Mouse (Mus musculus): ENCODE data around the gene Cd180. TPM values are rescaled to one million over a fixed set of nuclear protein-coding genes. Genes with fewer than 3 reads are reported as not detected.
A peak's percentile ranks its signal among the peaks of the same experiment; 100 is the strongest.
"Not testable (repeated sequence)": the region's sequence is repeated elsewhere in the genome, so short reads cannot be mapped to it uniquely, and the experiment has no call there.

Cd180 gene
- polyA plus RNA-seq, 1 experiment: 1.8 TPM

GRCm38 (mm10) chr13:102670503-102670902 lies 22.9 kb upstream of the Cd180 start:
- DNase-seq (ENCODE audit: low read depth, low spot score): no peak
- 69% methylated on average over 7 of the region's 7 CpGs for WGBS

- WGBS: 86% methylated on average over 3 of the region's 3 CpGs
- no peak for DNase-seq (ENCODE audit: low read depth, low spot score)
Observed at GRCm38 (mm10) chr13:102674083-102674482, 19.3 kb upstream of the Cd180 start.

DNA sequence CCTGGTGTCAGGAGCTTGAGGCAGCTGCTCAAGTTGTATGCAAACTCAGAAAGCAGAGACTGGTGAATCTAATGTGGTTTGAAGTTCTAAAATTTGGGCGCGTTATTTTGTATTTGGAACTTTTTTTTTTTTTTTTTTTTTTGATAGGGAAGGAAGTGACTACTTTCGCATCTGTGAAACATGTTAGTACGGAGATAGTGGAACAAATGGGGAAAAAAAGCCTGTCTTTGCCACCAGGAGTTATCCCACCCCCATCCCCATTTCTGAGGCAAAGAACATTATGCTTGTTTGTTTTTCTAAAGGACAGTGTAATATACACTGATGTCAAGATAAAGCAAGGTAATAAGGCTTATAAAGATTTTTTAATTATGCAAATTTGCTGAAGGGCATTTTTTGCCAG lies 15.8 kb upstream of the Cd180 start:
- 77% methylated on average over 4 of the region's 4 CpGs for WGBS
- DNase-seq (ENCODE audit: low read depth, low spot score): not testable (repeated sequence)

GRCm38 (mm10) chr13:102678482-102678881 lies 14.9 kb upstream of the Cd180 start:
- 3% methylated on average over 2 of the region's 2 CpGs for WGBS
- DNase-seq (ENCODE audit: low read depth, low spot score): peak; percentile 56

- WGBS: 88% methylated on average over 4 of the region's 4 CpGs
- DNase-seq (ENCODE audit: low read depth, low spot score): no peak
Observed at GRCm38 (mm10) chr13:102684890-102685289, 8.5 kb upstream of the Cd180 start.

DNA sequence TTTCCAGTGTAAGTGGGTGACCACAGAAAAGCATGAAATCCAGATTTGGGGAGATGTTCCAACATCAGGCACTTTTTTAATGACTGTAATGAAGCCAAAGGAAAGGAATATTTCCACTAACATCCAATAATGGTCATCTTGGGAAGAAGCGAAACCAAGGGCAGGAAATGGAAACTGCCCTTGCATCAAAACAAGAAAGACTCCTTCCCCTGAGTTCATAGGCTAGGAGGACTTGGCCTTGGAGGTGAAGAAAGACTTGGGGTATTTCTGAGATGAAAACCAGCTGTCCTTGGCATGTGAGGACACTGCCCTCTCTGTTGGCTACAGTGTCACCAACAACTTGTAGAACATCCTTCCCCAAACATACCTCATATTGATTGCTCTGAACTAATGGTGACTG lies 5.2 kb upstream of the Cd180 start:
- WGBS: 88% methylated on average over 1 of the region's 1 CpGs
- no peak for DNase-seq (ENCODE audit: low read depth, low spot score)

- WGBS: 68% methylated on average over 6 of the region's 6 CpGs
- no peak for DNase-seq (ENCODE audit: low read depth, low spot score)
Observed at GRCm38 (mm10) chr13:102689201-102690090, 3.9 kb upstream of the Cd180 start.

DNA sequence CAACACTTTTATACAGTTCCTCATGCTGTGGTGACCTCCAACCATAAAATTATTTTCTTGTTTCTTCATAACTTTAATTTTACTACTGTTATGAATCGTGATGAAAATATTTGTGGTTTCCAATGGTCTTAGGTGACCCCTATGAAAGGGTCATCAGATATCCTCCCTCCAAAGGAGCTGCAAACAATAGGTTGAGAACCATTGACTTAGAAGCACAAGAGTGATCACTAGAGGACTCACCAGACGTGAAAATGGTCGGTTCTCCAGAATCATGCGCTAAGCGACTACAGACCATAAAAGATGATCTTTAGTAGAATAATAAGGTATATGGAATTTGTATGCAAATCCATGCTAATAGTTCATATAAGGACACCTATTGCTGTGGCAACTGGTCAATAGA lies 3.2 kb upstream of the Cd180 start:
- WGBS: 83% methylated on average over 5 of the region's 5 CpGs
- no peak for DNase-seq (ENCODE audit: low read depth, low spot score)

DNA sequence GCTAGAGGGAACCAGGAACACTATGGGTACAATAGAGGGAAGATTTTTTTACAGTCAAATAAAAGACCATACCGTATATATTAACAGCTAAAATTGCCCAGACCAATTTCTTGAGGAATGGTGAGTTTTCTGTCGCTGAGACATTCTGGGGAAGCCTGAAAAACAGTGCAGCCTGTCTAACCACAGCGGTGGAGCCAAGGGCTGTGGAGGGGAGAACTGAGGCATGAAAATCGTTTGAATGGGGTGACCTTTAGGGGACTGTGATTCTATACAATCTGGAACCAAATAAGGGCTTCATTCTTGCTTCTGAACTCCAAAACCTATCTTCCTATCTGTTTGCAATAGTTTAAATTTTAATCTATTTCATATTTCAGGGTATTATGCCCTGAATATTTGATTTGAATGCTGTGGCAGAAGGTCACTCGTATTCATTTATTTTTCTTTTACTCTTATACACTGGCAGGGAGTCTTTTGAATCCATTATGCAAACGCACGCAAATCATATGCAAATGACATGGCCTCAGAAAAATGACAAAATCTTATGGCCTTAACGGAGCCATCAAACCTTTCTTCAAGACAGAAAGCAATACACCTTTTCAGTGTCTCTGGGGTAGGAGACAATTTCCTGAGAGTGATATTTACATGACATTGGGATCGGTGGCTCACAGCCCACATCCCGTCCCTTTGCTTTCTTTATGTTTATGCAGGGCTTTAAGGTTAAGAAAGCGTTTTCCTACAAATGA lies 1.8 kb upstream of the Cd180 start:
- no peak for DNase-seq (ENCODE audit: low read depth, low spot score)
- WGBS: 83% methylated on average over 11 of the region's 11 CpGs

- no peak for DNase-seq (ENCODE audit: low read depth, low spot score)
- 85% methylated on average over 7 of the region's 7 CpGs for WGBS
Observed at GRCm38 (mm10) chr13:102694154-102694553, 796 bp downstream of the Cd180 start.

GRCm38 (mm10) chr13:102695121-102695905 lies 2.0 kb downstream of the Cd180 start:
- WGBS: 67% methylated on average over 7 of the region's 7 CpGs
- no peak for DNase-seq (ENCODE audit: low read depth, low spot score)

DNA sequence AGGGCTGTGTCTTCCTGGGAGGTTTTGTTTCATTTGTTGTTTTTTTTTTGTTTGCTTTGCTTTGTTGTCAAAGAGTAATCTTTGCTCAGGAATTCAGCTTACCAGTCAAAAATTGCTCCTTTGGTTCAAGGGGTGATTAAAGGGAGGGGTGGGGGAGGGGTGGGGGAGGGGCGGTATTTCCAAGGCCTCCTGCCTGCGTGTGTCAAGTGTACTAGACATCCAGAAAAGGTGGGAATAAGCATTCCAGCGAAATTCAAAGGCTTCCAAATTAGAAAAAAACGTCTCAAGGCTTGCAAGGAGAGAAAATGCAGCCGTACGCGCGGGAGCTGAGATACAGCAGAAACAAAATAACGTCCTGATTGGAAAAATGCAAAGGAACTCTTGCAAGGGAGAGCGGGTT lies 5.0 kb downstream of the Cd180 start:
- WGBS: 44% methylated on average over 10 of the region's 10 CpGs
- no peak for DNase-seq (ENCODE audit: low read depth, low spot score)

GRCm38 (mm10) chr13:102698751-102699323 lies 5.5 kb downstream of the Cd180 start:
- 38% methylated on average over 14 of the region's 14 CpGs for WGBS
- DNase-seq (ENCODE audit: low read depth, low spot score): no peak

DNA sequence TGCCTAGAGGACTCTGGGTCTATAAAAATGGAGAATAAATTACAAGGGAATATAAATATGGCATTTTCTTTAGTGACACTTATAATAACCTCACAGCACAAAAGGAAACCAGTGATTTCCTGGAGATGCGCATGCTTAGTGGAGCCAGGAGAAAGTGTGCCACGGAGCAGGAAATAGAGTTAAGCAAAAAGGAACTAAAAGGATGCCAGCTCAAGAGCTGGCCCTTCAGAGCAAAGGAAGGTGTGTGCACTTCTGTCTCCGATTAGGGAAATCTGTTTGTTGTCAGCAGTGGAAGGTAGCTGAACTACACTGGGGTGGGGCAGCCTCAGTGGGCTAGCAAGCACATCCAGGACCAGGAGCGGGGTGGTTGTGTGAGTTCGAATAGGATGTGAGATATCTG lies 6.8 kb downstream of the Cd180 start:
- no peak for DNase-seq (ENCODE audit: low read depth, low spot score)
- 84% methylated on average over 5 of the region's 5 CpGs for WGBS

DNA sequence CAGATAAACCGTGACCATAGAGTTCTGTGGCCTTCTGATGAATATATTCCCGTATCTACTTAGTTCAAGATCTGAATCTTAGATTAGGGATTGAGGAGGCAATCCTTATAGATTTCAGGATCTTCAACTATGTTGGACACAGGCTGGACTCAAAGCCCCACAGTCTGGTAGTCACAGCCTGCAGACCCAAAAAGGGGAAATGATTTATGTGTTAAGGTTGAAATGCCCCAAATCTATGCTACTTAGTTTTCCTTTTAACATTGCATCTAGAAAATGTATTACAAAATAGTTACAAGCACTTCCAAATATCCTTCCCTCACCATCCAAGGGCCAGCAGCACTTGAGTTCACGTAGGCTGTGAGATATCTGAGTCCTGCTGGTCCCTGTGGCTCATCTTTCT lies 7.4 kb downstream of the Cd180 start:
- DNase-seq (ENCODE audit: low read depth, low spot score): no peak
- WGBS: 89% methylated on average over 3 of the region's 3 CpGs

GRCm38 (mm10) chr13:102716973-102717372 lies 23.6 kb downstream of the Cd180 start:
- WGBS: 88% methylated on average over 1 of the region's 1 CpGs
- no peak for DNase-seq (ENCODE audit: low read depth, low spot score)

DNA sequence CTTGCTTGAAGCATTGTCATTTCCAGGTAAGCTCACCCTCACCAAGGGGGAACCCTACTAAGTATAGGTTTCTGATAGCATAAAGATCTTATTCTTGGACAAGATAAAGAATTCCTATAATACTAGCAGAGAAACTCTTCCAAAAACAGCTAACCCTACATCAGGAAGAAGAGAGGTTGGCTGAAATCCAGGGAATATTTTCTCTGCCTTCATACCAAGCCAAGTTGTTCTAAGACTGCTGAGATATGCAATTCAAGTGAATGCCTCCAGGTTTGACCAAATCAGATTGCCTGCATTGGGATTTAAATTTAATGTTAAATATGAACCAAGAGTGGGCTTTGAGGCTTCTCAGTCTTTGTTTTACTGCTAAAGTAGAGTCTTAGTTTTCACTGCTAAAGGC lies 32.1 kb downstream of the Cd180 start:
- no peak for DNase-seq (ENCODE audit: low read depth, low spot score)

- DNase-seq (ENCODE audit: low read depth, low spot score): no peak
- 84% methylated on average over 2 of the region's 2 CpGs for WGBS
Observed at GRCm38 (mm10) chr13:102725906-102726305, 32.5 kb downstream of the Cd180 start.

GRCm38 (mm10) chr13:102726876-102727275 lies 33.5 kb downstream of the Cd180 start:
- 79% methylated on average over 1 of the region's 1 CpGs for WGBS
- no peak for DNase-seq (ENCODE audit: low read depth, low spot score)

DNA sequence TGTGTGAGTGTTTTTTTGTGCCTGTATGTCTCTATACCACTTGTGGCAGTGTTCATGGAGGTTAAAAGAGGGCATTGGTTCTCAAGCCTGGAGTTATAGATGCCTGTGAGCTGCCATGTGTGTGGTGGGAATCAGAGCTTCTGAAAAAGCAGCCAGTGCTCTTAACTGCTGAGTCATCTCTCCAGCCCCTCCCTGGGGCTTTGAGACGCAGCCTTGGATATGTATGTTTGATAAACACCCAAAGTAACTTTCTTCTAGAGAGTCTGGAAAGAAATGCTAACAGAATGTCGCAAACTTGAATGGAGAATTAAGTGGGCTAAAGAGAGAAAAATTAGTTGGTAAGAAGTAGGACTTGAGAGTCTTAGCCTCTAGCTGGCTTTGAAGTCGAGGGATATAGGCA lies 34.7 kb downstream of the Cd180 start:
- DNase-seq (ENCODE audit: low read depth, low spot score): no peak
- WGBS: 61% methylated on average over 3 of the region's 3 CpGs
